Comparison of ENCODE assay signal across 8 mouse cellular contexts in the genomic region with DNA sequence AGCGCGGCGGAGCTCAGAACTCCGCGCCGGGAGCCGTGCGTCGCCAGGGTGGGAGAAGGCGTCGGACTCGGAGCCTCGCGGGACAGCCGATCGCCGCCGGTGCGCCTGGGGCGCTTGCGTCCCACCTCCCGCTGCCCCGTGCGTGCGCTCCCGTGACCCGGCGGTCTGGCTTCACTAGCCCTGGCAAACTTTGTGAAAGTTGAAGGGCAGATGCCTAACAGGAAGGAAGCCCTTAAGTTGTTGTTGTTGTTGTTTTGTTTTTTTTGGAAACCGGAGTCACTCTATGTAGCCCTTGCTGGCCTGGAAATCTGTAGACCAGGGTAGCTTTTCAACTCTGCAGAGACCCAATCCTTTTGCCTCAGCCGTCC. TPM values are rescaled to one million over a fixed set of nuclear protein-coding genes. Genes with fewer than 3 reads are reported as not detected.
DNase-seq lines count a peak whose midpoint lies in the region; ATAC-seq and TF ChIP-seq lines count a peak whose summit lies in the region.

No protein-coding gene starts in this region.

- H3K9me3 ChIP-seq in heart, postnatal 0 days (replicated peaks; ENCODE audit: control insufficient read depth, low read length), result no peaks in the 10 kb centered on the region
- H3K9me3 ChIP-seq in hindbrain, embryonic 12.5 days (replicated peaks), result no peaks in the 10 kb centered on the region
- no peaks in the 10 kb centered on the region for H3K9me3 ChIP-seq in midbrain, embryonic 12.5 days

- no peaks in the 10 kb centered on the region for H3K36me3 ChIP-seq in heart, postnatal 0 days (replicated peaks; ENCODE audit: control insufficient read depth, insufficient read depth, low read length)
- H3K36me3 ChIP-seq in hindbrain, embryonic 12.5 days, result no peaks in the 10 kb centered on the region
- H3K36me3 ChIP-seq in midbrain, embryonic 12.5 days, result no peaks in the 10 kb centered on the region

- 0 out of 2 replicates have a peak, but pooled peaks have one; percentile 39 for TF ChIP-seq EP300 in heart, postnatal 0 days (IDR thresholded peaks at IDR 0.05; ENCODE audit: low read depth)

- H3K4me3 ChIP-seq in heart, postnatal 0 days (ENCODE audit: low read depth, low read length), result peak overlapping the region; percentile 79
- H3K4me3 ChIP-seq in hindbrain, embryonic 12.5 days, result peak overlapping the region; percentile 68
- peak overlapping the region; percentile 57 for H3K4me3 ChIP-seq in midbrain, embryonic 12.5 days

- peak; percentile 62 for ATAC-seq in heart, postnatal 0 days (ENCODE audit: insufficient read depth, low read depth)
- ATAC-seq in hindbrain, embryonic 12.5 days (ENCODE audit: low FRiP score), result no peak; the same call in 1 of the 2 replicates
- no peak for ATAC-seq in midbrain, embryonic 12.5 days (ENCODE audit: low FRiP score, low read depth)

- H3K9ac ChIP-seq in heart, postnatal 0 days (replicated peaks; ENCODE audit: low read depth, low read length), result peak overlapping the region; percentile 89
- peak overlapping the region; percentile 76 for H3K9ac ChIP-seq in hindbrain, embryonic 12.5 days
- H3K9ac ChIP-seq in midbrain, embryonic 12.5 days (replicated peaks), result peak overlapping the region; percentile 69

- H3K4me2 ChIP-seq in heart, postnatal 0 days (ENCODE audit: low read depth, low read length), result peak overlapping the region; percentile 69
- peak overlapping the region; percentile 67 for H3K4me2 ChIP-seq in hindbrain, embryonic 12.5 days (replicated peaks)
- peak overlapping the region; percentile 61 for H3K4me2 ChIP-seq in midbrain, embryonic 12.5 days (replicated peaks)

- intact Hi-C loops in heart, postnatal 14 days (cut with DNase I), result no loop called here
- intact Hi-C loops in left cerebral cortex, postnatal 4 days (cut with DNase I), result no loop called here

- no peaks in the 10 kb centered on the region for H3K27me3 ChIP-seq in heart, postnatal 0 days (ENCODE audit: control insufficient read depth, insufficient read depth, low read length)
- no peaks in the 10 kb centered on the region for H3K27me3 ChIP-seq in hindbrain, embryonic 12.5 days
- peaks cover 7% of the 10 kb centered on the region; the same call in 1 of the 2 replicates for H3K27me3 ChIP-seq in midbrain, embryonic 12.5 days

- no peak for TF ChIP-seq CTCF in heart, postnatal 0 days (IDR thresholded peaks at IDR 0.05; ENCODE audit: low read depth)

- H3K27ac ChIP-seq in heart, postnatal 0 days (ENCODE audit: low read depth), result peak overlapping the region; percentile 94
- peak overlapping the region; percentile 71 for H3K27ac ChIP-seq in hindbrain, embryonic 12.5 days
- peak overlapping the region; percentile 52 for H3K27ac ChIP-seq in midbrain, embryonic 12.5 days (replicated peaks)

- under 1% methylated on average over 30 of the region's 30 CpGs for WGBS in heart, postnatal 0 days
- under 1% methylated on average over 30 of the region's 30 CpGs for WGBS in hindbrain, embryonic 12.5 days
- WGBS in midbrain, embryonic 12.5 days, result under 1% methylated on average over 30 of the region's 30 CpGs

- H3K4me1 ChIP-seq in heart, postnatal 0 days (ENCODE audit: control insufficient read depth, insufficient read depth), result peaks cover 10% of the 10 kb centered on the region
- no peaks in the 10 kb centered on the region for H3K4me1 ChIP-seq in hindbrain, embryonic 12.5 days
- 0 out of 2 replicates have a peak, but pooled peaks cover 3% of the 10 kb centered on the region for H3K4me1 ChIP-seq in midbrain, embryonic 12.5 days

- DNase-seq in heart, postnatal 0 days (ENCODE audit: low spot score), result peak; percentile 9
- no peak for DNase-seq in heart, postnatal 14 days
- peak; percentile 62 for DNase-seq in adipocyte (ENCODE audit: low spot score)
- DNase-seq in left cerebral cortex, postnatal 4 days, result no peak
- no peak for DNase-seq in urinary bladder, adult 18-20 months (ENCODE audit: low spot score in 2 of 2)
- no peak for DNase-seq in urinary bladder, postnatal 4 days (ENCODE audit: low spot score in 2 of 2)

RNA-seq across cellular contexts. Expression of gene Abhd5, which starts 0.6 kb away (rescaled TPM):
- total RNA-seq in heart, postnatal 0 days (2014; rRNA removed; ENCODE audit: low replicate concordance), result 20.2 and 53.3 TPM in 2 replicates
- 28.2 and 28.6 TPM in 2 replicates for polyA plus RNA-seq in heart, postnatal 0 days (2015; fragmentation: Nextera tagmentation; extraction: Ambion mirVana)
- total RNA-seq in heart, postnatal 14 days (2021), result 10 to 100 TPM; 54.4 to 58.9 TPM
- polyA plus RNA-seq in hindbrain, embryonic 12.5 days (2016; fragmentation: Nextera tagmentation; extraction: Ambion mirVana), result 22.5 and 24.2 TPM in 2 replicates
- 17.8 and 19.5 TPM in 2 replicates for polyA plus RNA-seq in midbrain, embryonic 12.5 days (2016; fragmentation: Nextera tagmentation; extraction: Ambion mirVana)
- 10 to 100 TPM; 30.9 to 36.2 TPM for total RNA-seq in left cerebral cortex, postnatal 4 days (2021)

RNA-seq across cellular contexts. Expression of gene Ano10, which starts 57.8 kb away (rescaled TPM):
- total RNA-seq in heart, postnatal 0 days (2014; rRNA removed; ENCODE audit: low replicate concordance), result 24.1 and 25.5 TPM in 2 replicates
- polyA plus RNA-seq in heart, postnatal 0 days (2015; fragmentation: Nextera tagmentation; extraction: Ambion mirVana), result 21.0 and 21.3 TPM in 2 replicates
- 10 to 100 TPM; 34.4 to 35.9 TPM for total RNA-seq in heart, postnatal 14 days (2021)
- 52.3 and 53.6 TPM in 2 replicates for polyA plus RNA-seq in hindbrain, embryonic 12.5 days (2016; fragmentation: Nextera tagmentation; extraction: Ambion mirVana)
- polyA plus RNA-seq in midbrain, embryonic 12.5 days (2016; fragmentation: Nextera tagmentation; extraction: Ambion mirVana), result 42.4 and 44.7 TPM in 2 replicates
- 10 to 100 TPM; 33.3 to 37.4 TPM for total RNA-seq in left cerebral cortex, postnatal 4 days (2021)

Comparison
In these comparisons a context has a peak if more than half of its experiments do, and no peak if none do; other contexts are left out.
1. DNase-seq: peak in heart, postnatal 0 days (single experiment) and adipocyte (single experiment); none in heart, postnatal 14 days (0 of 2), left cerebral cortex, postnatal 4 days (single experiment), urinary bladder, adult 18-20 months (0 of 2) and urinary bladder, postnatal 4 days (0 of 2).
2. Peak in every context shown above with its lines, with median percentiles within 50 percentile points of each other: H3K27ac ChIP-seq, H3K4me2 ChIP-seq, H3K4me3 ChIP-seq and H3K9ac ChIP-seq.